Mouse (Mus musculus): ENCODE results near the gene Sowahc. TPM values are rescaled to one million over a fixed set of nuclear protein-coding genes. Genes with fewer than 3 reads are reported as not detected.

Sowahc gene
- polyA plus RNA-seq, 1 experiment = 5.6 TPM

DNA sequence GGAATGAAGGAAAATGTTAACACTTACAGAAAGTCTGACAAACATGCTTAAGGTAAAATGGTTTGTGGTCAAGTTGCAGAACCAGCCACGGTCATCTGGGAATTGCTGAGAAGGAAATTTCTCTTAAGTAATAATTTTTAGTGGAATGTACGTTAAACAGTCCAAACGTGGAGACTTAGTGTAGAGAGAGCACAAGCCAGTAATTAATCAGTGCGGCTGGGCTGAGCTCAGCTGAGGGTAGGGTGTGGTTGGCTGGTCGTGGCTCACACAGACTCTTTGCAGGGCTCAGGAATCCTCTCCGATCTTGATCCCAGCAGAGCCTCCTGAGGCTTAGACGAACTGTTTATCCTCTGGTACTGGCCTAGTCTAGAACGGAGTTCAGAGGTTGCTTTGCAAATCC, 30.6 kb downstream of the Sowahc start:
- DNase-seq (ENCODE audit: extremely low spot score in 1 of 2, low spot score in 1 of 2) = no peak

DNA sequence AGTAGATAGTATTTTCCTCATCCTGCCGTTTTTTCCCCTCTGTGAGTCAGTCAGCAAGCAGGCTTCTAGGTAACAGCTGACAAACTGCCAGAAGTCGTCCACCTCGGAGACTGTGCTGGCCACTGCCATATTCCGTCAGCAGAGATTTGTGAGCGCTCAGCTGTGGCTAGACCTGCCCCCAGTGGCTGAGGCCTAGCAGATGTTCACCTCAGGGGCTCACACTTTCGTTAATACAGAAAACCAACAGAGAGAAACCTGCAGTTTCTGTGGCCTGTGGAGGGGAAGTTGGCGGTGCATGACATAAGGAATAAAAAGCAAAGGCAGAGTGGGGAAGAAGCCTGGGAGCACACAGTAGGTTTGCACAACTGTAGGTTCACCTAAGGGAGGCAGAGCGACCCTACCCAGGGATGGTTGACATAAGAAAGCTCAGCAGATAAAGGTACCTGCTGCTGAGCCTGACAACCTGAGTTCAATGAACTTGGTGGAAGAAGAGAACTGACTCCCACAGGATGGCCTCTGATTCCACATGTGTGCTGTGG, 31.9 kb downstream of the Sowahc start:
- no peak for DNase-seq (ENCODE audit: extremely low spot score in 1 of 2, low spot score in 1 of 2)

DNA sequence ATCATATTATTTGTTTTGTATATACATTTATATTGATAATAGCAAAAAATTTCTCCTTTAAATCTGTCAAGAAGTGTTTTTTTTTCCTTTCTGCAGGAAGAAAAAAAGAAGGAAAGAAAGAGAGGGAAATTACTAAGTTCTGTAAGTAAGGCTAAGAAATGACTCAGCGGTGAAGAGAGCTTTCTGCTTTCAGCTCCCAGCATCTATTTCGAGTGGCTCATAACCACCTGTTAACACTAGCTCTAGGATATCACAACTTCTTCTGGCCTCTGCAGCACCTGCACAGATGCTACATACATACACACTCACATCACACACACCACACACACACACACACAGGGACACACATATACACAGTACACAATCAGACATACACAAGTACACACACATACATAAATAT, 34.8 kb downstream of the Sowahc start:
- DNase-seq (ENCODE audit: extremely low spot score in 1 of 2, low spot score in 1 of 2) = no peak

DNA sequence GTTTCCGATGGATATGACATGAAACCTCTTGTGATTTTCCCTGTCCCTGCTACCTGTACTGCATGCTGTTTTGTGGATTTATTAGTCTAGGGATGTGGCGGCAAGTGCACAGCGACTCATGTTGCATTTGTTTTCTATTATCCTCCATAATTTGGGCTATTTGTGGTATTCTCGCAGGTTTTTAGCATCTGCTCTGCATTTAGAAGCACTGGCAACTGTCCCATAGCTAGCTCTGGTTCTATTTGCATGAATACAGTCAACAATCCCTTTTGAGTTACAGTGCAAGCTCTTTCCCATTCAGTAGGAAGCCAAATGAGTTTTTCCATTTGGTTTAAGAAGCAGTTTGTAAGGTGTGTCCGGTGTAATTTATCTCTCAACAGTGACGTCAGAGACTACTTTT, 37.8 kb downstream of the Sowahc start:
- peak in 1 of 2 experiments; percentile 20 for DNase-seq (ENCODE audit: extremely low spot score in 1 of 2, low spot score in 1 of 2)

DNA sequence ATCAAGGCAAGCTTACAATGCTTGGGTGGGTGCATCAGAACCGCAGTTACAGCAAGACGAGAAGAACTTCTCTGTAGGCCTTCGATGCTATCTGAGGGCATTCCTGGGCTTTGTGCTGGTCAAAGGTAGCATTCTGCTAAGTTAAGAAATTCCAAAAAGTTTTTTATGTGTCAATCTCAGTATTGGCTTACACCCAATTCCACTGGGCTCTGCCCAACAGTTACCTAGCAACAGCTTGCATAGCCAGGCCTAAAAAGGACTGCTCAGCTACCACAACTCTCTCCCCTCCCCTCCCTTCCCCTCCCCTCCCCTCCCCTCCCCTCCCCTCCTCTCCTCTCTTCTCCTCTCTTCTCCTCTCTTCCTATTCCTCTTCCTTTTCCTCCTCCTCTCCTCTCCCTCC, 39.9 kb downstream of the Sowahc start:
- no peak for DNase-seq (ENCODE audit: extremely low spot score in 1 of 2, low spot score in 1 of 2)

DNA sequence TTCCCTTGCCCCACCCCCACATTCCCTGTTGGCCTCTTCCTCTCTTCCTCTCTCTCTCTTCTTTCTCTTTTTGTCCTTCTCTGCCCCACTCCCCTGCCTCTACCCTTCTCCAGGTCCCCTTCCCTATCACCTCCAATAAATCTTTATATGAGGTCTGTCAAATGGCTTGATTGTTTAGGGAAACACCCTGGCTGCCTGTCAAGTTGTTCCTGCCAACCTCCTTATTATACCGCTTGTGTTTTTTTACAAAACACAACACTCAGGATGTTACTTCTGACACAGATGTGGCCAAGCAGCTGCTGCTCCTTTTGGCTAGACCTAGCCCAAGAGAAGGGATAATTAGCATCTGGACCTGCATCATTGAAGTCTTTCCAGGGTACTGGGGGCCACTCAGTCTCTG, 40.3 kb downstream of the Sowahc start:
- DNase-seq (ENCODE audit: extremely low spot score in 1 of 2, low spot score in 1 of 2) = no peak

DNA sequence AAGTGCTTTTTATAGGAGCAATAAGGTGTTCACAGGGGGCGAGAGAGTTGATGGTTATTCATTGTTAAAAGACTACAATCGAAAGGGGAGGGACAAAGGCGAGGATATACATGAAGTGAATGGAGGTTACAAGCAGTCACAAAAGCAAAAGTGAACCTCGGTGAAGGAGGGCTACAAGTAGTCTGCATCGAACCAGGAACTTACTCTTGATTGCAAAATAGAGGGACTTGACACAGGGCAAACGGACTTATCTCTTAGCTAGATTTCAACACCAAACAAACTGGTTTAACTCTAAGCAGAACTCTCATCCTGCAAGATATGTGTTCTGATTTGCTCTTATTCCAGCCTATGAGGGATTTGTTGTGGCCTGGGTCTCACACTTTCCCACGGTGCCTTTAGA, 41.2 kb downstream of the Sowahc start:
- DNase-seq (ENCODE audit: extremely low spot score in 1 of 2, low spot score in 1 of 2) = no peak

DNA sequence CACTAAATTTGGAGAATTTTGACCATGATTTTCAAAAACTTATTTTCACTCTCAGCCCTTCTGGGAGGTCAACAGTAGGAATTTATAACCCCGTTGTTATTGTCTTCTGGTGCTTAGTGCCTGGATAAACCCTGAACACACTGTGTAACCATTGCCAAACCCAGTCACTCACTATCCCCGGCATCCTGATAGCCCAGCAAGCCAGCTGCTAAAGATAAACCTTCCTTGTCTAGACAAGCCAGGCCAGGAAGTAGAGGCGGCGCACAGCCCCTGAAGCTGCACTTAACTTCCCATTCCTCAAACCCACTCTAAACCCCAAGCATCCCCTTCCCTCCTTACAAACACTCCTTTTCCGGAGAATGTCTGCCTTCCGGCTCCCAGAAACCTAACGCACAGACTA, 43.3 kb downstream of the Sowahc start:
- DNase-seq (ENCODE audit: extremely low spot score in 1 of 2, low spot score in 1 of 2) = no peak

DNA sequence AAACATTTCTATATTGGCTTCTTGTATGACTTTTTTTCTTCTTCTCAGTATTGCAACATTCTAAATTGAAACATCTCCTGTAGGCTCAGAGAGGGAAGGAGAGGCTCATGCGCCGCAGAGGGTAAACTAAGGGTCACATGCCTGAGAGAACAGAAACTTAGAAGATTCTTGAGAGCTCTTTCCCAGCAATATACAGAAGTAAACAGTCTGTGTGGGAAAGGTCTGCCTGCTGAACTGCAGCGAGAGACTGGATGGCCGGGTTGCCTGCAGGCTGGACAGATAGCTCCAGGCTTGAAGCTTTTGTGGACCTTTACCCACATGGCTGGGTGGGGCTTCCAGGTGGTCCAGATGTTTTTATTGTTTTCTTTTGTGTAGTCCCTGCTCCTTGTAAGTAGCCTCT, 43.9 kb downstream of the Sowahc start:
- no peak for DNase-seq (ENCODE audit: extremely low spot score in 1 of 2, low spot score in 1 of 2)

DNA sequence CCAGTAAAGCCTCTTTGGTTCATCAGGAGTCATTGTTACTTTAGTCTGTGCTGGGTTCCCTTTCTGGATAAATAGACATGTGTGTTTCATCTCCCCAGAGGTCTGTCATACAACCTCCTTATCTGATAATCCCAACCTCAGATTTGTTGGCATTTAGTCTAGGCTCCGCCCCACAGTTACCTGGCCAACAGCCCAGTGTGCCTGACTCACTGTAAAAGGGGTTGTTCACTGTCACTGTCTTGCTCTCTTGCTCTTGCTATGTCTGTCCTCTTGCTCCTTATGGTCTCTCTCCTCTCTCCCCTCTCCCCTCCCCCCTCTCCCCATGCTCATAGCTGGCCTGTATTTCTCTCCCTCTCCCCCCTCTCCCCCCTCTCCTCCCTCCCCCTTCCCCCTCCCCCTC, 44.3 kb downstream of the Sowahc start:
- no peak for DNase-seq (ENCODE audit: extremely low spot score in 1 of 2, low spot score in 1 of 2)

DNA sequence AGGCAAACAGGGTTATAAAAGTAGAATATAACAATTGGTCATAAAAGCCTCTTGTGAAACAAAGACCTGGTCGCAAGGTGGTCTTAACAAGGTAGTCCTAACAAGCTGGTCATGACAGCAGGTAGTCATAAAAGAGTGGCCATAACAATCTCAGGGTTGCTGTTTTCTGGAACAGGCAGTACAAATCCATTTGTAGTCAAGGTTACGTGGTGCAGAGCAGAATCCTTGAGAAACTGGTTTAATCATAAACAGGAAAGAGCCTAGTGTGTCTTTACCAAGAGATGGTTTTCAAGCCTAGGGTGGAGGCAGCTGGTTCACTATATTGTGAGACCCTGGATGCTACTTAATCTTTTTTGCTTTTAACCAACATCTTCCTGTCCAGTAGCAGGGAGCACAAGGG, 45.5 kb downstream of the Sowahc start:
- no peak for DNase-seq (ENCODE audit: extremely low spot score in 1 of 2, low spot score in 1 of 2)

DNA sequence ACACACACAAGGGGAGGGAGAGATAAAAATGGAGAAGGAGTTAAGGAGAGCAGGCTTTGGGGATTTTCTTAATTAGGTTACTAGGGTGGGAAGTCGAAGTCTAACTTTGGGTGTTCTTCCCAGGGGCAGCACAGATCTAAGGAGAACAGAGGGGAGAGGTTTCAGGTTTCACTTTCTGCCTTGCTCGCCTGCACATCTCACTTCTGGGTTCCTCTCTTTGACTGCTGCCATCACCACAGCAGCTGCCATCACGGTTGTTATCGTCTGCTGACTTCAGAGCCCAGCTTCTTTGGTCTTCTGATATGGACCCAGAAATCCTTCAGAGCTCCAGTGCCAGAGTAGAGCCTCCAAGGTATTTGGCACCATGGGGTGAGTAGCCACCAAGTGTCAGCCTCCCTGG, 46.4 kb downstream of the Sowahc start:
- no peak for DNase-seq (ENCODE audit: extremely low spot score in 1 of 2, low spot score in 1 of 2)

DNA sequence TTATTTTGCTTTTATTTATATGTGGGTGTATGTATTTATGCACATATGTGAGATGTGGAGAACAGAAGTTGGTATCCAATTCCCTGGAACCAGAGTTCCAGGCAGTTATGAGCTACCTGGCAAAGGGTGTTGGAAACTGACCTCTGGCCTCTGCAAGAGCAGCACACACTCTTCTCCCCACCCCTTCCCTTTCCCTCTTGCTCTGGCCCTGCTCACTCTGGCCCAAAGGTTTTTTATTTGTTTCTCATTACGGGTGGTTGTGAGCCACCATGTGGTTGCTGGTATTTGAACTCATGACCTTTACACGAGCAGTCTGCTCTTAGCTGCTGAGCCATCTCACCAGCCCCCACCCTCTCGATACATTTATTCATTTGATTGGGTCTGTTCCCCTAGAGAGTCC, 47.0 kb downstream of the Sowahc start:
- DNase-seq (ENCODE audit: extremely low spot score in 1 of 2, low spot score in 1 of 2) = no peak

DNA sequence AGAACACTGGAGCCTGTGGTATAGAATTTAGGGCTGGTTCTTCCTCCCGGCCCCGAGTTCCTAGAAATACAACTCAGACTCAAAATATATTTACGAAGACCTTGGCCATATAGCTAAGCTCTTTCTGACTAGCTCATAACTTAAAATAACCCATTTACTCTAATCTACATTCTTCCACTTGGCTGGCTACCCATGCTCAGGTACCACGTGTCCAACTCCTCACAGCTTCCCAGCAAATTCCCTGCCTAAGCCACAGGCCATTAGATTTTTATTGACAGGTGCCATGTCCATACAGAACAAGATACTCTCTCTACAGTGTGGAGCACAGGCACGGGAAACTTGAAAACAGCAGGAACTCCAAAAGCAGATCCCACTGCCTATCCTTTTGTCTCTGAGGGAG, 54.0 kb downstream of the Sowahc start:
- DNase-seq (ENCODE audit: extremely low spot score in 1 of 2, low spot score in 1 of 2) = no peak

Other genes starting within 250 kb of the Sowahc start
- 7.8 and 9.6 TPM in 2 replicates for gene Sept10, start 106 bp upstream of the Sowahc start, polyA plus RNA-seq (2012; rRNA removed)
- gene P4ha1, start 101.3 kb downstream of the Sowahc start, polyA plus RNA-seq (2012; rRNA removed) = 27.4 and 29.2 TPM in 2 replicates
- 7.9 and 11.3 TPM in 2 replicates for gene Gm10273, start 173.7 kb downstream of the Sowahc start, polyA plus RNA-seq (2012; rRNA removed)
- gene Pla2g12b, start 181.7 kb downstream of the Sowahc start, polyA plus RNA-seq (2012; rRNA removed) = 0.16 TPM in 1 of 2 replicates, not detected in the other
- gene Oit3, start 219.8 kb downstream of the Sowahc start, polyA plus RNA-seq (2012; rRNA removed) = 0.26 and 0.40 TPM in 2 replicates